Comparison of ENCODE assay signal across 8 mouse cellular contexts in the genomic region with DNA sequence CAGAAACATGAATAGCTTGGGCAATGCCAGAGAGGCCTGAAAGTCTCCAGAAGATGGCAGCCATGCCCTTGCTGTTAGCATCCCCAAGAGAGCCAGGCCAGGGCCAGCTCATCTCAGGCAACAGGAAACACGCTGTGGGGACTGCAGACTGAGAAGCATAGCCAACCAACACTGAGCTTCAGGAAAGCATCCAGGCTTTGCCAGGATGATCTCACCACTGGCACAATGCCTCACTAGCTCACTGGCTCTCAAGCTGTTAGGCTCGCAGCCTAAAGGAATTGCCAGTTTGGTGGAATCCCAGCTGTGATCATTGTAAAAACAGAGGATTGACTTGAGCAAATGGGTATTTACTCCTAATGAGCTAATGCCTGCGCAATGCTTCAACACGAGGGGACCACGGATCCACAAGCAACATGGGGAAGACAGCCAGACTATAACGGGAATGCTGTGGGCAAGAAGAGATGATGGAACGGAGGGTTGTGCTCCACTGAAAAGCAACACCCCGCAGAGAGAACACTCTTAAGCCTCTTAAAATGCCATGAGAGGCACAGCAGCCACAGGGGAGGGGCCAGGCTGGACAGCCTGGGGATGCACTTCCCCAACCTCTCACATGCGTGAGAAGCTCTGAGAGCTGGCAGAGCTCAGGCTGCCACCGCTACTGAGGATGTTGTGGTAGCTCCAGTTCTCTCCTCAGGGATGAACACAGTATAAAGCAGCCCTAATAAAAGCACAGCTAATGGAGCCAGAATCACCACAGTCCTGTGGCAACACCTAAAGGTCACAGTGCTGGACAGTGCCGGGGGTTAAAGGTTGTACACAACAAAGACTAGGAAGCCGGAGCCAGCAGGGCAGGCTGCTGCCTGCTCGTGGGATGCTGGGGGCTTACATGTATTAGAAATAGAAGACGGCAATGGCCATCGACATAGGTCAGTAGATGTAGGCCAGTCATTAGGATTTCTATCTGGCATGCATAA. TPM values are rescaled to one million over a fixed set of nuclear protein-coding genes. Genes with fewer than 3 reads are reported as not detected.
DNase-seq lines count a peak whose midpoint lies in the region; ATAC-seq lines count a peak whose summit lies in the region.

No protein-coding gene starts in this region.

- H3K27me3 ChIP-seq in kidney, embryonic 14.5 days (ENCODE audit: control insufficient read depth, insufficient read depth, low read length): no peaks in the 10 kb centered on the region
- no peaks in the 10 kb centered on the region for H3K27me3 ChIP-seq in embryonic facial prominence, embryonic 15.5 days
- H3K27me3 ChIP-seq in lung, embryonic 15.5 days: no peaks in the 10 kb centered on the region

- no peak for ATAC-seq in kidney, embryonic 14.5 days (ENCODE audit: low FRiP score, low TSS enrichment)
- peak; percentile 87 for ATAC-seq in embryonic facial prominence, embryonic 15.5 days (ENCODE audit: insufficient number of reproducible peaks, low FRiP score, low TSS enrichment, low read depth)
- 0 out of 2 replicates have a peak, but pooled peaks have one; percentile 37 for ATAC-seq in lung, embryonic 15.5 days (ENCODE audit: borderline replicate concordance, extremely low read depth, low FRiP score, low TSS enrichment)
- ATAC-seq in megakaryocyte progenitor cell, adult 5-6 weeks (replicated peaks; ENCODE audit: poor library complexity): no peak

- no peak overlapping the region for H3K9ac ChIP-seq in kidney, embryonic 14.5 days (ENCODE audit: low read depth, low read length)
- H3K9ac ChIP-seq in embryonic facial prominence, embryonic 15.5 days: no peak overlapping the region
- no peak overlapping the region for H3K9ac ChIP-seq in lung, embryonic 15.5 days

- no peaks in the 10 kb centered on the region for H3K9me3 ChIP-seq in kidney, embryonic 14.5 days (ENCODE audit: control insufficient read depth, low read length)
- H3K9me3 ChIP-seq in embryonic facial prominence, embryonic 15.5 days (replicated peaks): no peaks in the 10 kb centered on the region
- H3K9me3 ChIP-seq in lung, embryonic 15.5 days: no peaks in the 10 kb centered on the region

- no peak overlapping the region for H3K4me3 ChIP-seq in kidney, embryonic 14.5 days (ENCODE audit: low read length)
- H3K4me3 ChIP-seq in embryonic facial prominence, embryonic 15.5 days (replicated peaks): no peak overlapping the region
- no peak overlapping the region for H3K4me3 ChIP-seq in lung, embryonic 15.5 days

- H3K4me2 ChIP-seq in kidney, embryonic 14.5 days (replicated peaks; ENCODE audit: low read depth, low read length): no peak overlapping the region
- H3K4me2 ChIP-seq in embryonic facial prominence, embryonic 15.5 days (replicated peaks): no peak overlapping the region; the same call in 1 of the 2 replicates
- H3K4me2 ChIP-seq in lung, embryonic 15.5 days: no peak overlapping the region

- peak; percentile 54 for DNase-seq in kidney, adult 18-20 months
- DNase-seq in heart, adult 9 months (ENCODE audit: low spot score in 2 of 2): peak; percentile 85 to 92
- peak; percentile 94 to 99 for DNase-seq in layer of hippocampus, adult 18-20 months (ENCODE audit: low spot score in 2 of 2)
- DNase-seq in right cerebral cortex, postnatal 14 days: peak; percentile 80

- H3K36me3 ChIP-seq in kidney, embryonic 14.5 days (ENCODE audit: control insufficient read depth, insufficient read depth, low read length): peaks cover 29% of the 10 kb centered on the region
- peaks cover 23% of the 10 kb centered on the region; the same call in 1 of the 2 replicates for H3K36me3 ChIP-seq in embryonic facial prominence, embryonic 15.5 days
- peaks cover 14% of the 10 kb centered on the region for H3K36me3 ChIP-seq in lung, embryonic 15.5 days

- WGBS in kidney, embryonic 14.5 days: 80% methylated on average over 15 of the region's 15 CpGs
- whole genome bisulfite sequencing in embryonic facial prominence, embryonic 15.5 days: 52% methylated on average over 15 of the region's 15 CpGs
- 63% methylated on average over 15 of the region's 15 CpGs for WGBS in lung, embryonic 15.5 days

- H3K4me1 ChIP-seq in kidney, embryonic 14.5 days (ENCODE audit: control insufficient read depth, insufficient read depth, low read length): no peaks in the 10 kb centered on the region
- peaks cover 15% of the 10 kb centered on the region for H3K4me1 ChIP-seq in embryonic facial prominence, embryonic 15.5 days
- H3K4me1 ChIP-seq in lung, embryonic 15.5 days: peaks cover 8% of the 10 kb centered on the region; the same call in 1 of the 2 replicates

- H3K27ac ChIP-seq in kidney, embryonic 14.5 days (ENCODE audit: low read depth, low read length): no peak overlapping the region
- peak overlapping the region; percentile 84 for H3K27ac ChIP-seq in embryonic facial prominence, embryonic 15.5 days (replicated peaks)
- peak overlapping the region; percentile 65 for H3K27ac ChIP-seq in lung, embryonic 15.5 days

RNA-seq across cellular contexts. Expression of a gene that starts 59.6 kb away (rescaled TPM):
- 32.3 and 37.7 TPM in 2 replicates for polyA plus RNA-seq in kidney, embryonic 14.5 days (2014; fragmentation: Nextera tagmentation; extraction: Ambion mirVana)
- polyA plus RNA-seq in embryonic facial prominence, embryonic 15.5 days (2015; fragmentation: Nextera tagmentation; extraction: Ambion mirVana): 29.4 and 30.0 TPM in 2 replicates
- total RNA-seq in layer of hippocampus, adult 18-20 months (2021): 10 to 100 TPM; 56.4 to 66.3 TPM
- 30.7 and 38.7 TPM in 2 replicates for polyA plus RNA-seq in lung, embryonic 15.5 days (2015; fragmentation: Nextera tagmentation; extraction: Ambion mirVana)
- 32.0 and 36.5 TPM in 2 replicates for total RNA-seq in megakaryocyte progenitor cell, adult 5-6 weeks (2015)
- total RNA-seq in megakaryocyte progenitor cell, adult 5-6 weeks (2017): 29.6 and 37.8 TPM in 2 replicates

Comparison
In these comparisons a context has a peak if more than half of its experiments do, and no peak if none do; other contexts are left out.
1. ATAC-seq: peak in embryonic facial prominence, embryonic 15.5 days (single experiment) and lung, embryonic 15.5 days (single experiment); none in kidney, embryonic 14.5 days (single experiment) and megakaryocyte progenitor cell, adult 5-6 weeks (single experiment).
2. Peak in every context shown above with its lines, with median percentiles within 50 percentile points of each other: DNase-seq.